Mouse (Mus musculus) ES-E14 (cell line): ENCODE results near the gene Fam107a. TPM values are rescaled to one million over a fixed set of nuclear protein-coding genes. Genes with fewer than 3 reads are reported as not detected.

Experiments used
- DNase-seq: peaks from one replicate; pipeline ENCODE4 v3.0.0-alpha.2; 2013; ENCODE audit warnings: low read depth, low spot score
- H3K27ac ChIP-seq: 2 replicates; pipeline ENCODE4 v1.5.1; 2012; ENCODE audit warnings: low read depth, mild to moderate bottlenecking, low read length, moderate library complexity, mixed read lengths; ENCODE audit not compliant: poor library complexity, insufficient read depth, severe bottlenecking
- H3K36me3 ChIP-seq: 2 replicates; pipeline ENCODE4 v1.6.1; 2012; ENCODE audit warnings: mild to moderate bottlenecking, low read length, moderate library complexity, mixed read lengths; ENCODE audit not compliant: control insufficient read depth, poor library complexity, insufficient read depth, severe bottlenecking
- H3K4me1 ChIP-seq, 2 experiments: fragments of 150-350 bp in 1 of 2; sonication (generic) in 1 of 2; 2 replicates each; pipeline ENCODE4 v1.6.1; 2012; ENCODE audit warnings: low read length in 2 of 2, mild to moderate bottlenecking in 1 of 2, mixed read lengths in 1 of 2; ENCODE audit not compliant: control insufficient read depth in 2 of 2, insufficient read depth in 2 of 2, poor library complexity in 1 of 2
- H3K4me3 ChIP-seq, 2 experiments: fragments of 150-350 bp in 1 of 2; sonication (generic) in 1 of 2; 2 replicates each; pipeline ENCODE4 v1.5.1; 2012; ENCODE audit warnings: low read length in 2 of 2, low read depth in 1 of 2, mild to moderate bottlenecking in 1 of 2, mixed read lengths in 1 of 2; ENCODE audit not compliant: insufficient read depth in 1 of 2, poor library complexity in 1 of 2, severe bottlenecking in 1 of 2
- H3K9ac ChIP-seq: 2 replicates; pipeline ENCODE4 v1.6.1; 2012; ENCODE audit warnings: low read depth, mild to moderate bottlenecking, low read length, mixed read lengths; ENCODE audit not compliant: poor library complexity, insufficient read depth, severe bottlenecking
- H3K9me3 ChIP-seq: fragments of 150-350 bp; sonication (generic); 2 replicates; pipeline ENCODE4 v1.6.1; 2012; ENCODE audit warnings: low read depth, mild to moderate bottlenecking, low read length; ENCODE audit not compliant: control insufficient read depth, insufficient read depth
- CHD2 ChIP-seq: IDR thresholded peaks from 2 replicates; pipeline ENCODE4 v1.6.1; 2014; ENCODE audit warnings: mild to moderate bottlenecking, low read depth, low read length, inconsistent platforms
- HCFC1 ChIP-seq: IDR thresholded peaks from 2 replicates; pipeline ENCODE4 v1.6.1; 2012; ENCODE audit warnings: low read length, inconsistent platforms, borderline replicate concordance; ENCODE audit not compliant: insufficient read depth
- MAFK ChIP-seq: IDR thresholded peaks from 2 replicates; pipeline ENCODE4 v1.6.1; 2014; ENCODE audit warnings: mild to moderate bottlenecking, low read depth, low read length, inconsistent platforms; ENCODE audit not compliant: insufficient read depth
- ZC3H11A ChIP-seq: IDR thresholded peaks from 2 replicates; pipeline ENCODE4 v1.6.1; 2012; ENCODE audit warnings: low read depth, mild to moderate bottlenecking, inconsistent platforms, low read length, borderline replicate concordance
- ZNF384 ChIP-seq: IDR thresholded peaks from 2 replicates; pipeline ENCODE4 v1.6.1; 2012; ENCODE audit warnings: low read depth, low read length, inconsistent platforms
- in situ Hi-C, 2 experiments: fragments of 600-800 bp; cut with MboI; formaldehyde crosslinking; loops; one replicate each; pipeline ENCODE4 v1.15.1; 2025; ENCODE audit warnings: low sequenced_read_pairs in 2 of 2, inconsistent platforms in 1 of 2; ENCODE audit not compliant: unreplicated experiment in 2 of 2
- total RNA-seq: library from RNA; depleted of rRNA; stranded (reverse); fragments of 300-350 nt; gene quantifications from 2 replicates; pipeline ENCODE4 v1.2.3, GENCODE M21; 2012

The Fam107a gene
- total RNA-seq, 1 experiment: 0.27 TPM

DNA sequence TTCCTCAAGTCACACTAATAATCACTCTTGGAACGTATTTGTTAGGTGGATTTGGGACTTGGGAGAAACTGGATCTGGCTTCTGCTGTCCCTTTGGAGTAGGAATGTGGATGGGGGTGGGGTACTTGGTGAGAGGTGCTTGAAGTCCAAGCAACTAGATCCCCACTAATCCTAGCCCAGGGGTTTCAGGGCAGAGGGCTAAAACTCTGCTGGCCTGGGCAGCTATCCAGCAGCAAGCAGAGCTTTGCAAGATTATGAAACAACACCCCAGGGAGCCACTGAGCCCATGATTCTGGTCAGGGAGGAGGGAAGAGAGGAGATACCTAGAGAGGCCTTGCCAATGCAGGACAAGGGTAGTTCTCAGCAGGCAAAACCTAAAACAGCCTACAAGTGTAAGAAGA is 9.5 kb upstream of the Fam107a start:
- TF ChIP-seq ZC3H11A (no peak), HCFC1 (no peak), ZNF384 (no peak), CHD2 (no peak), MAFK (no peak)
- Histone ChIP-seq H3K27ac (no peak overlapping the region), H3K9me3 (no peaks in the 10 kb centered on the region), H3K9ac (no peak overlapping the region), H3K36me3 (no peaks in the 10 kb centered on the region), H3K4me3 (no peak overlapping the region), H3K4me1 (no peaks in the 10 kb centered on the region)
- no peak for DNase-seq
- in situ Hi-C loops: loop anchor here in 1 of 2 experiments (25.0 kb wide), 3 partner anchors 90 to 365 kb away; partner anchors contain the start of genes Gm45521, Pxk and Rpp14

DNA sequence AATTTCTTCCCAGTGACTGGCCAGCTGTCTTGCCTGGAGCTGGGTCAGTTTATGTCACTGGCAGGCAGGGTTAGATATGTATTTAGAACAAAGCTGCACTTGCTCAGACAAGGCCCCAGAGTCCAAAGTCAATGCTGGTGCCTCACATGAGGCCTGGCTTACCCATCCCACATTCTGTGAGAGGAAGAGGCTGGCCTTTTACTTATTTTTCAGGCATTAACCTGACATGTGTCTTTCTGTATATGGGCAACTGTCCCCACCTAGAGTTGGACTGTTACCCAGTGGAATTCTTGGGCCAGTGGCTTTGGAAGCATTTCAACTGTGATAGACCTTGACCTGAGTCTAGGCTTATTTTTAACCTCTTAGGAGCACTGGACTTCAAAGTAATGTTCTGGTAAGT is 9.1 kb upstream of the Fam107a start:
- no peaks in the 10 kb centered on the region for H3K36me3 ChIP-seq
- TF ChIP-seq HCFC1 (no peak), MAFK (no peak), CHD2 (no peak), ZNF384 (no peak), ZC3H11A (no peak)
- H3K4me1 ChIP-seq: no peaks in the 10 kb centered on the region
- no peak overlapping the region for H3K27ac ChIP-seq
- in situ Hi-C loops: loop anchor here in 1 of 2 experiments (25.0 kb wide), 3 partner anchors 90 to 365 kb away; partner anchors contain the start of genes Gm45521, Pxk and Rpp14
- no peak overlapping the region for H3K4me3 ChIP-seq
- H3K9me3 ChIP-seq: no peaks in the 10 kb centered on the region
- H3K9ac ChIP-seq: no peak overlapping the region
- DNase-seq: no peak

DNA sequence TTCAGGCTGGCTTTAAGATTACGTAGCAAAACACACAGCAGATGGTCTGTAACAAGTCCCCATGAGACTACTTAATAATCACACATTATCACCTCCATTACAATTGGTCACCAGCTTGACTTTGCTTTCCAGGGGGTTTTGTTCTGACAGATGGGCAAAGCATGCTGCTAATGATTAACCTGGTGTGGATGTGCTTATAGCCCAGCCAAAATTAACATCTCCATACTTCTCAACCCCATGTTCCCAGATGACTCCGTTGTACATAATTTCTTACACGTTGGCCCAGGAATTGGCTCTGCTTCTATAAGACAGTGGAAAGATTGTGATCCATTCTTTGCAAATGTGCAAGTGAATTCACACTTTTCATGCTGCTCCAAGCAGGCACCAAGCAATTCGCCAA is 7.9 kb upstream of the Fam107a start:
- Histone ChIP-seq H3K4me1 (no peaks in the 10 kb centered on the region), H3K4me3 (no peak overlapping the region), H3K27ac (no peak overlapping the region), H3K36me3 (no peaks in the 10 kb centered on the region), H3K9me3 (no peaks in the 10 kb centered on the region), H3K9ac (no peak overlapping the region)
- TF ChIP-seq MAFK: no peak
- TF ChIP-seq ZNF384: no peak
- TF ChIP-seq HCFC1: no peak
- no peak for TF ChIP-seq CHD2
- no peak for TF ChIP-seq ZC3H11A
- no peak for DNase-seq
- in situ Hi-C loops: loop anchor here in 1 of 2 experiments (25.0 kb wide), 3 partner anchors 88 to 363 kb away; partner anchors contain the start of genes Gm45521, Pxk and Rpp14

GRCm38 (mm10) chr14:8320528-8320927 is 2.7 kb upstream of the Fam107a start:
- no peak overlapping the region for H3K27ac ChIP-seq
- H3K4me1 ChIP-seq: peaks cover 0 to 5% of the 10 kb centered on the region in 2 experiments
- no peaks in the 10 kb centered on the region for H3K36me3 ChIP-seq
- no peak overlapping the region for H3K4me3 ChIP-seq
- in situ Hi-C loops: no loop called here
- no peak overlapping the region for H3K9ac ChIP-seq
- TF ChIP-seq MAFK (no peak), ZC3H11A (no peak), ZNF384 (no peak), CHD2 (no peak), HCFC1 (no peak)
- no peak for DNase-seq
- H3K9me3 ChIP-seq: no peaks in the 10 kb centered on the region

DNA sequence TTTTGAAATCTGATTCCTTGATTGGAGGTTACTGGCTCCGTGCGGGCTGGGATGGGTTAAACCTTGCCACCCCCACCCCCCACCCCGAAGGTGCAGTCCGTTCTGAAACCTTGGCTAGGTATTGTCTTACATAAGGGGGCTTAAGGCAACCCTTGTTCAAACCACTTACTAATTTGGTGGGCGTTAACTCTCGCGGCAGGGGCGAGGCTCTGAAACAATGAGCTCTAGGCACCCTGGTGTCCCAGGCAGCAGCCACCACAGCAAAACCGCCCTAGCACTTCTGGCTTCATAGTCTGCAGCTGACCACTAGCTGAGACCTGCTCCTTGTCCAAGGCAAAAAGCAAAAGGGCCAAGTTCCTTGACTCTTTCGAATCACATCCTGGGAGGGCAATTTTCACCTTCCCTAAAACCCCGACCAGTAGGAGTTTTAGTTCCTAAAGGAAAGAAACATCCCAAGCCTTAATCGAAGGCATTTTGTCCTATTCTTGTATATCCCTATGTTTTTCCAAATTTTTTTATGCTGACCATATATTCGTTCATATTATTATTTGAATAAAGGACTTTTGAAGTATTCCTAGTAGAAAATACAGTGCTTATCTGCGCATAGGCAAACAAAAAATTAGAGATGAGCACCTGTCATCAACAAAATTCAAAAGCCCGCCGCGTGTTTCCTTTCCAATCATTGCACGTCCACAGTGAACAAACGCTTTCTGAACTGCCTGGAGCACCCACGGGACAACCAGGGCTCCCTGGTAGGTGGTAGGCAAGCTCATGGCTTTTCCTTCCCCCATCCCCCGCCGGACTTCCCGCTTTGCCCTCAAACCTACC is 1.2 kb downstream of the Fam107a start:
- Histone ChIP-seq H3K9ac (no peak overlapping the region), H3K27ac (no peak overlapping the region)
- peak; percentile 29 for DNase-seq

More for the DNA sequence above, 1.2 kb downstream of the Fam107a start:
- TF ChIP-seq ZC3H11A: no peak
- no peak for TF ChIP-seq MAFK
- TF ChIP-seq CHD2: no peak
- no peak for TF ChIP-seq HCFC1
- no peak for TF ChIP-seq ZNF384
- Histone ChIP-seq H3K36me3 (no peaks in the 10 kb centered on the region), H3K4me3 (peak overlapping the region; percentile 34 to 61; a peak in 3 of 4 replicates), H3K4me1 (peaks cover 0 to 8% of the 10 kb centered on the region in 2 experiments), H3K9me3 (no peaks in the 10 kb centered on the region)
- in situ Hi-C loops: loop anchor here in 1 of 2 experiments (10.0 kb wide), 1 partner anchor 222 kb away; the partner anchor contains the start of gene Pxk
